Mouse (Mus musculus) heart, embryonic 12.5 days (tissue): Measurements from ENCODE around the gene Srd5a1. TPM values are rescaled to one million over a fixed set of nuclear protein-coding genes. Genes with fewer than 3 reads are reported as not detected.
A peak's percentile ranks its signal among the peaks of the same experiment; 100 is the strongest.

ENCODE experiments used
- ATAC-seq: fragments of 200-750 bp; cut with Nextera tagmentation; 2 replicates; pipeline ENCODE4 v1.8.0; 2017; ENCODE audit warnings: moderate TSS enrichment, moderate library complexity; ENCODE audit not compliant: insufficient number of reproducible peaks, low FRiP score
- H3K27ac ChIP-seq: fragments of 300-500 bp; sonication (generic); 2 replicates; pipeline ENCODE4 v1.5.1; 2016; ENCODE audit warnings: mild to moderate bottlenecking, moderate library complexity; ENCODE audit not compliant: poor library complexity, severe bottlenecking
- H3K27me3 ChIP-seq: fragments of 300-500 bp; sonication (generic); replicated peaks from 2 replicates; pipeline ENCODE4 v1.6.1; 2016; ENCODE audit warnings: mild to moderate bottlenecking, moderate library complexity
- H3K36me3 ChIP-seq: fragments of 300-500 bp; sonication (generic); 2 replicates; pipeline ENCODE4 v1.6.1; 2016; ENCODE audit warnings: mild to moderate bottlenecking, moderate library complexity
- H3K4me1 ChIP-seq: fragments of 300-500 bp; sonication (generic); replicated peaks from 2 replicates; pipeline ENCODE4 v1.6.1; 2016; ENCODE audit warnings: mild to moderate bottlenecking
- H3K4me2 ChIP-seq: fragments of 300-500 bp; sonication (generic); 2 replicates; pipeline ENCODE4 v1.6.1; 2016; ENCODE audit warnings: mild to moderate bottlenecking, moderate library complexity
- H3K4me3 ChIP-seq: fragments of 300-500 bp; sonication (generic); 2 replicates; pipeline ENCODE4 v1.5.1; 2016; ENCODE audit warnings: mild to moderate bottlenecking
- H3K9ac ChIP-seq: fragments of 300-500 bp; sonication (generic); 2 replicates; pipeline ENCODE4 v1.6.1; 2016; ENCODE audit warnings: mild to moderate bottlenecking, moderate library complexity
- H3K9me3 ChIP-seq: fragments of 300-500 bp; sonication (generic); replicated peaks from 2 replicates; pipeline ENCODE4 v1.6.1; 2016; ENCODE audit warnings: mild to moderate bottlenecking, moderate library complexity
- WGBS: fragments of 180-500 bp; shearing (Covaris S2); methylation state at CpG from one replicate; pipeline ENCODE4 v1.1.7; 2016; 5-methylcytosine and 5-hydroxymethylcytosine counted together
- polyA plus RNA-seq: library from polyadenylated mRNA; unstranded; fragments of >200 nt; fragmentation: Nextera tagmentation; extraction: Ambion mirVana; gene quantifications from 2 replicates; pipeline ENCODE4 v1.2.1, GENCODE M21; 2016

The Srd5a1 gene
- polyA plus RNA-seq, 1 experiment from 2014 or later: 8.1 TPM

DNA sequence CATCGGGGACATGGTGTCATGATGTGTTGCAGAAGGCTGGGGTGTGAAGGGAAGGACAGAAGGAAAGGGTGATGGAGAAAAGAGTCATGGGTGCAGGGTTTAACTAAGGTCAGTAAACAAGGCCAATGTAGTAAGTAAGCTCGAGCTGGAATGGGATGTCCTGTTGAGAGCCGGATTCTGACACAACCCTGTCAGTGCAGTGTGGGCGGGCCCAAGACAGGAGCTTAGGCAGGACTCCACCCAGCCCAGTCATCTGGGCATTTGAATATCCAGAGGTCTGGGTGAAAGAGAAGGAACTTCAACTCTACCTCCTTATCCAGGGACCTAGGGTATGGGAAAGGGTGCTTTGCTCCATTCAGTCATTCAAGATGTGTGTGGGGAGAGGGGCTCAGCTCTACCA is 72.9 kb downstream of the Srd5a1 start:
- H3K4me3 ChIP-seq: no peak overlapping the region
- no peaks in the 10 kb centered on the region for H3K36me3 ChIP-seq
- H3K27ac ChIP-seq: 0 out of 2 replicates have a peak overlapping the region, but pooled peaks have one; percentile 20
- H3K4me2 ChIP-seq: peak overlapping the region; percentile 3; the same call in 1 of the 2 replicates
- H3K9me3 ChIP-seq: no peaks in the 10 kb centered on the region
- ATAC-seq: no peak
- H3K27me3 ChIP-seq: no peaks in the 10 kb centered on the region
- 23% methylated on average over 4 of the region's 4 CpGs for WGBS
- peaks cover 65% of the 10 kb centered on the region for H3K4me1 ChIP-seq
- H3K9ac ChIP-seq: no peak overlapping the region

DNA sequence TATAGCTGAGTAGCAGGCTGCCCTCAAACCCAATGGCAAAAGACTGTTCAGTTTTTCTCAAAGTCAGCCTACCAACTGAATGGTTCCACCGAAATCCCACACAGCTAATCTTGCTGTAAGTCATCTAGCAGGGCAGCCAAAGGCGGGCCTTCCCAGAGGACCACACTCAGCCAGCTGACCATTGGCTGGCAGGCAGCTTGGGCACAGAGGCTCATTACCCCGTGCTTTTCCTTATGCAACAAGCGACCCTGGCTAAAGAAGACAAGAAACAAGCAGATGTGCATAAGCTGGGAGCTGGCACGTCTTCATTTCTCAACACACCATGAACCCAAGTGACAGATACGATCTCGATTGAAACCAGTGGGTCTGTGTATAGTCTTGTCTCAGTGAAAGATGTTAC is 73.9 kb downstream of the Srd5a1 start:
- Histone ChIP-seq H3K9me3 (no peaks in the 10 kb centered on the region), H3K4me1 (peaks cover 61% of the 10 kb centered on the region), H3K36me3 (no peaks in the 10 kb centered on the region), H3K27ac (no peak overlapping the region), H3K27me3 (no peaks in the 10 kb centered on the region), H3K4me2 (no peak overlapping the region), H3K9ac (no peak overlapping the region), H3K4me3 (no peak overlapping the region)
- WGBS: 78% methylated on average over 7 of the region's 7 CpGs
- ATAC-seq: no peak

DNA sequence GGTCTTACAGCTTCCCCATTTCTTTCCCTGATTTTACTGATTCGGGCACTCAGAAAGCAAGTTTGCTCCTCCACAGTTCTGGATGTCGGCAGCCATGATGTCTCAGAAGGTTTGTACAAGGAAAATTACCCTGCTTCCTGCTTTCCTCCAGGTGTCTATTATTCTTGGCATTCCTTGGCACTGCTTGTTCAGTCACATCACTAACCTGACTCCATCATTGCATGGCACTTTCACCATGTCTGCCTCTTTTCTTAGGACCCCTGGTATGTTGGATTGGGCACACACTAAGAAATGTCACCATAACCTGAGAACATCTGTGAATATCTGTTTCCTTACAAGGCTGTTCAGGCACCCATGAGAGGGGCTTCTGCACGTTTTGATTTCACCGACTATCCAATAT is 75.2 kb downstream of the Srd5a1 start:
- Histone ChIP-seq H3K9ac (peak overlapping the region; percentile 96; the same call in 1 of the 2 replicates), H3K27ac (no peak overlapping the region), H3K4me3 (peak overlapping the region; percentile 82; the same call in 1 of the 2 replicates), H3K4me2 (peak overlapping the region; percentile 91), H3K27me3 (no peaks in the 10 kb centered on the region), H3K9me3 (no peaks in the 10 kb centered on the region), H3K4me1 (peaks cover 63% of the 10 kb centered on the region), H3K36me3 (no peaks in the 10 kb centered on the region)
- ATAC-seq: no peak
- 73% methylated on average over 4 of the region's 4 CpGs for WGBS

DNA sequence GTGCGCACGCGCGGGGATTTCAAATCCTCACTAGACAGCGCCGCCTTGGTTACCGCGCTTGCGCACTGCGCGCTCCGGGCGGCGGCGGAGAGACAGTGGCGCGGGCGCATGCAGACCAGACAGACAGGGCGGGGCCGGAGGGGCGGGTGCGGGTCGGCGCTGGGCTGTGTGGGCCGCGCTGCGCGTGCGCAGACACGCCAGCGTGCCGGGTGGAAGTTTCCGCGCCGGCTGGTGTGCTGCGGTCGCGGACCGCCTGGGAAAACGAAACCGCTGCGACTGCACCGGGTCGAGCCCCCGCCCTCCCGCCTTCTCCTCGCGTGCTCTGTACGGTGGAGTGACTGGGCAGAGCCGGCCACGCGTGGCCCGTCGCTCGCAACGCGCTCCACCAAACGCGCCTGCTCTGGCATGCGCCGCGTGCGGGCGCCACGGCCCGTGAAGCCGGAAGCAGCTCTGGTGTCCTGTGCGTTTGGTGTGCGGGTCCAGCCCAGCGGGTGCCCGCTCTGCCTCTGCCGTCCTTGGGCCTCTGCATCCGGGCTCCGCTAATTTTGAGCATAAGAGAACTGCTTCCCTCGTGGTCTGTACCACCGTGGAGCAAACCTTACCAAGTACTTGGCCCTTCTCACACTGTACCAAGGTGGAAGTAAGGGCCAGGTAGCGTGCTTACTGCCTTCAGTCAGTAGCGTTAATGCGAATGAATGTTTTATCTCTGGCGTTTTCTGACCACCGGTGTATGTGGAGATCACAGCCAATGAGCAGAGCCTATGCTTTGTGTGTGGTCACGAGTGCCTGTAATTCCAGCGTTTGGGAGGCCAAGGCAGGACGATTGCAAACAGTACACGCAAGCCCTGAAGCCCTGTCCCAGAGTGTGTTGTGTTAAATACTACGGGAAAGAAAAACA is 76.3 kb downstream of the Srd5a1 start:
- Histone ChIP-seq H3K4me2 (peak overlapping the region; percentile 91), H3K9me3 (no peaks in the 10 kb centered on the region), H3K27ac (peak overlapping the region; percentile 96), H3K4me1 (peaks cover 62% of the 10 kb centered on the region), H3K27me3 (no peaks in the 10 kb centered on the region), H3K36me3 (peaks cover 6% of the 10 kb centered on the region), H3K9ac (peak overlapping the region; percentile 96), H3K4me3 (peak overlapping the region; percentile 82)
- peak; percentile 93 for ATAC-seq
- WGBS: under 1% methylated on average over 81 of the region's 86 CpGs

DNA sequence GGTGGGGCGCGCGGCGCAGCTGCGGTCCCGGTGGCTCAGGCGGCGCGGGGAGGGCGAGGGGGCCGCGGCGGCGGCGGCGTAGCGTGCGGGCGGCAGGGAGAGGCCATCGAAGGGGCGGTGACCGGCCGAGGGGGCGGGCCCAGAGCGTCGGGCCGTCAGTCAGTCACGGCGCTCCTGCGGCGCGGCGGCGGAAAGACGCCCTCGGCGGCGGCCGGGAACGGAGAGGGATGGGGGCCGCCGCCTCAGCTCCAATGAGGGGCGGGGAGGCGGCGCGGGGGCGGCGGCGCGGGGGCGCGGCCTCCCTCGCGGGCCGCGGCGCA is 76.9 kb downstream of the Srd5a1 start, which contains the start of gene Tent4a:
Gene Tent4a (minus strand): TSS at position 284 of the 320 bp plus-strand sequence.
- Histone ChIP-seq H3K27ac (peak within 1 kb of the TSS; percentile 96), H3K9me3 (no peaks in the 10 kb centered on the region), H3K4me3 (peak within 1 kb of the TSS; percentile 82), H3K9ac (peak within 1 kb of the TSS; percentile 96), H3K27me3 (no peaks in the 10 kb centered on the region), H3K36me3 (peaks cover 12% of the 10 kb centered on the region), H3K4me2 (peak within 1 kb of the TSS; percentile 91), H3K4me1 (peaks cover 56% of the 10 kb centered on the region)
- 13% methylated on average over 53 of the region's 57 CpGs for WGBS
- peak; percentile 84 for ATAC-seq

DNA sequence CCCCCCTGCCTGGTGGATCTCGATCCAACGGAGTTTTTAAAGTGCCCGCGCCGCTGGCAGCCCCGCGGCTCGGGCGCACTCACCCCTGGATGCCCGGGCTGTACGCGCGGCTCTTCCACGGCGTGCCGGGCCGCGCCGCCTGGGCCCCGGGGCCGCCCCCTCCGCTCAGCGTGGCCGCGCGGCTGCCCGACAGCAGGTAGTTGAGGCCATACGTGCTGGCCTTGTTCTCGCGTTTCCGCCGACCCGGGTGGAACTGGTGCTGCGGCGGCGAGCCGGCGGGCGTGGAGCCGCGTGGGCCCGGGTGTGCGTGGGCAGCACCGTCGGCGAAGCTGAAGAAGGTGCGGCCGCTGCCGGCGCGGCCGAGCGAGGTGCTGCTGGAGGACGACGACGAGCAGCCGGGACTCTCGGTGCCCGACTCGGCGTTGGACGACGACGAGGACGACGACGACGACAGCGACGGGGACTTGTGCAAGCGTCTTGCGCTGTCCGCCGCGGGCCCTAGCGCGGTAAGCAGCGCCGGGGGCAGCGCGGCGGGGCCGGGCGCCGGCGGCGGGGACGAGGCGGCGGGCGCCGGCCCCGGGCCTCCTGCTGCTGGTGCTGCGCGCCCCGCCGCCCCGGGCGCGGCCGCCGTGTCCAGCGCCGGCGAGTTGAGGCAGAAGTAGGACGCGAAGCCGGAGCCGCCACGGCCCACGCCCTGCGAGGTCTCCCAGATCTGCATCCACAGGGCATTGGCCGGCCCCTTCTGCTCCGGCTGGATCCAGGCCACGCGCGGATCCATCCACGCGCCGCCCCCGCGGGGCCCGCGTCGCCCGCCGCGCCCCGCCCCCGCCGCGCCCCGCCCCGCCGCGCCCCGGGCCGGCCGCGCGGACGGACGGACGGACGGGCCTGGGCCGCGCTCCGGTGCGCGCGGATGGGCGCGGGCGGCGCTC is 77.6 kb downstream of the Srd5a1 start, which contains the start of gene Nsun2:
Gene Nsun2 (plus strand): TSS at position 342 of the 929 bp plus-strand sequence.
- H3K4me2 ChIP-seq: peak within 1 kb of the TSS; percentile 91
- peak; percentile 47; the same call in 1 of the 2 replicates for ATAC-seq
- H3K4me3 ChIP-seq: peak within 1 kb of the TSS; percentile 82
- no peaks in the 10 kb centered on the region for H3K9me3 ChIP-seq
- H3K36me3 ChIP-seq: peaks cover 13% of the 10 kb centered on the region
- WGBS: 5% methylated on average over 155 of the region's 155 CpGs
- no peaks in the 10 kb centered on the region for H3K27me3 ChIP-seq
- peak within 1 kb of the TSS; percentile 91 for H3K9ac ChIP-seq
- H3K27ac ChIP-seq: peak within 1 kb of the TSS; percentile 96
- H3K4me1 ChIP-seq: peaks cover 53% of the 10 kb centered on the region

DNA sequence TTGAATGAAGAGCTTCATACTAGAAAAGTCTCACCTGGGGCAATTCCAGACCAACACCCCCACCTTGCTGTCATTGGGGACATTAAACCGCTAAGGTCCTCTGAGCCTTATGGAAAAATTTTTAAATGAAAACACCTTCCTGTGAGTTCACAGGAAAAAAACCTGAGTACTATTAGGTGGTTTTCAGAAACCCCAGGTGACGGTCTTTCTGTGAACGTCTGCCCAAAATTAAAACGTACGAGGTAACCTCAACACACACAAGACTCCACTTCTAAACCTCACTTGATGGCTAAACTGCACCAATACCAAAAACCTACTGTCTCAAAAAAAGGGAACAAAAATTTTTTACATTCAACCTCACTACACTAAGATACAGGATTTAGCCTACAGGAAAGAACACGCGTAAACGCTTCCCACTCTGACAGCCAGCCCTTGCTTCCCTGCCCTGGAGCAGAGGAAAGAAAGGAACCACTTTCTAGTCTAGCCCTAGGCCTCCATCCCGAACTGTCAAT is 78.3 kb downstream of the Srd5a1 start:
- Histone ChIP-seq H3K9ac (peak overlapping the region; percentile 91), H3K4me1 (peaks cover 53% of the 10 kb centered on the region), H3K27ac (peak overlapping the region; percentile 96), H3K9me3 (no peaks in the 10 kb centered on the region), H3K4me3 (peak overlapping the region; percentile 82), H3K27me3 (no peaks in the 10 kb centered on the region), H3K36me3 (peaks cover 13% of the 10 kb centered on the region), H3K4me2 (peak overlapping the region; percentile 87)
- ATAC-seq: no peak
- under 1% methylated on average over 9 of the region's 9 CpGs for WGBS

DNA sequence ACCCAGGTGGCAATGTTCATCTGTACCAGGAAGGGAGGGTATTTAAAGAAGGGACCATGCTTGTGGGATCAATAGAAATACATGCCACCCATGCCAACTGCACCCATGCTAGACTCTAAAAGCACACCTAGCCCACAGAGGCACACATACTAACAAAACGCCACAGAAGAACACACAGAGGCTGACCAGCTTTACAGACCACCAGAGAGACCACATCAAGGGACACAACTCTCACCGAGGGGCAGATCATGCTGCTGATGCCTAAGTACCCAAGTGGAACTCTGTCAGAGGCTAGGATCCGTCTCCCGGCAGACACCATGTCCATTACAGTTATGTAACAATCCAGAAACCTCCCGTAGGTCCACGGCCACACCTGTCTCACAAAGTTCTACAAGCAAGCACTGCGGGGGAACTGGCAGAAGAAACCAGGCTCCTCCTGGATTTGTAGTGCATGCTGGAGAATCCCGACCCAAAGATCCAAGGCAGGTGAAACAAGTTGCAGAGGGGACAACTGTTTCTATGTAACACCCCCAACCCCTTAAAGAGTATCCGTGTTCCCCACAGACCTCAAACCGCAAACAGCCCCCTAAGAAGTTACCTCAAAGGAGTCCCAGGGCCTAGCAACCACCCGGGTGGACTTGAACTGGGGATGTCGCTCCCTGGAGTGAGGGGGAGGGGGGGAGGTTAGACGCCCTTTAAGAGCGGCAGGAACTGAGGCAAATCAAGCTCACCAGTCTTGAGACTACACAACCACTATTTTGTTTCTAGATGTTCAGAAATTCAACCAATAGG is 78.9 kb downstream of the Srd5a1 start:
- ATAC-seq: no peak
- H3K9ac ChIP-seq: peak overlapping the region; percentile 91
- peak overlapping the region; percentile 87 for H3K4me2 ChIP-seq
- H3K36me3 ChIP-seq: peaks cover 13% of the 10 kb centered on the region
- no peaks in the 10 kb centered on the region for H3K9me3 ChIP-seq
- 24% methylated on average over 14 of the region's 14 CpGs for WGBS
- H3K4me3 ChIP-seq: peak overlapping the region; percentile 82
- H3K27me3 ChIP-seq: no peaks in the 10 kb centered on the region
- no peak overlapping the region for H3K27ac ChIP-seq
- H3K4me1 ChIP-seq: peaks cover 54% of the 10 kb centered on the region

DNA sequence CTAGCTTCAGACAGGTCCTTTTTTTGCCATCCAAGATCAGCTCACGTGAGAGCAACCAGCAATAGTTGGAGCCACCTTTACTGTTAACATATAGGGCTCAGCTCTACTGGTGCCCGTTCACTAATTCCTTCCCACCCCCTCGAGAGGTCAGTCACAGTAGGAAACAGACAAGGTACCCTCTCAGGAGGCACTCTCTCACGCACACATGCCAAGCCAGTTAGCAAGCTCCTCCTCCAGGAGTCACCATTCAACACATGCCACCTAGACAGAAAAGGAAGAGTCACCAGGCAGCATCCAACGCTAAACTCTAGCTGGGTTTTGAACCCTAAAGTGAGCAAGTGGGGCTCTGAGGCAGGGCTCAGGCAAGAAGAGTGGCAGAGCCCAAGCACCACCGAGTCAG is 79.8 kb downstream of the Srd5a1 start:
- no peaks in the 10 kb centered on the region for H3K27me3 ChIP-seq
- no peak overlapping the region for H3K27ac ChIP-seq
- peak overlapping the region; percentile 82 for H3K4me3 ChIP-seq
- no peaks in the 10 kb centered on the region for H3K9me3 ChIP-seq
- no peak for ATAC-seq
- H3K4me2 ChIP-seq: peak overlapping the region; percentile 87
- WGBS: 39% methylated on average over 6 of the region's 6 CpGs
- peaks cover 13% of the 10 kb centered on the region for H3K36me3 ChIP-seq
- H3K9ac ChIP-seq: peak overlapping the region; percentile 91; the same call in 1 of the 2 replicates
- H3K4me1 ChIP-seq: peaks cover 61% of the 10 kb centered on the region

DNA sequence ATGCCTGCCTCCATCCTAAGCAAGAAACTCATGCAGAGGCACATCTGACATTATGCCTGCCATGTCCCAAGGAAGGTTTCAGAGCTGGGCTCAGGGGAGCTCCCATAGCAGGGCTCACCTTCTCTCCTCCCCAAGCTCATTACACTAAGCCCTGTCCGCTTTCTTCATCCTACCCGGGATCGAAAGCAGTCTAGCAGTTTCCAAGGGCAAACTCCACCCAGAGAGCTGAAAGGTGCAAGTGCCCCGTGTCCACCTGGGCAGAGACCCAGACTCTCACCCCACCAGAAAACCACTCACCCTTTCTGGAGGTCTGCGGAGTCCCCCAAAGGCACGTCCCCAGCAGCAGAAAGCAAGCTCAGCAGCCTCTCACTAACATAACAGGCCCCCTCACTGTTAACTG is 80.3 kb downstream of the Srd5a1 start:
- ATAC-seq: no peak
- Histone ChIP-seq H3K9ac (0 out of 2 replicates have a peak overlapping the region, but pooled peaks have one; percentile 91), H3K4me2 (peak overlapping the region; percentile 87), H3K27ac (no peak overlapping the region), H3K4me3 (peak overlapping the region; percentile 82; the same call in 1 of the 2 replicates), H3K36me3 (peaks cover 13% of the 10 kb centered on the region), H3K9me3 (no peaks in the 10 kb centered on the region), H3K4me1 (peaks cover 62% of the 10 kb centered on the region), H3K27me3 (no peaks in the 10 kb centered on the region)
- 82% methylated on average over 6 of the region's 6 CpGs for WGBS
